ENCODE assay signal across 27 mouse cellular contexts in the genomic region with DNA sequence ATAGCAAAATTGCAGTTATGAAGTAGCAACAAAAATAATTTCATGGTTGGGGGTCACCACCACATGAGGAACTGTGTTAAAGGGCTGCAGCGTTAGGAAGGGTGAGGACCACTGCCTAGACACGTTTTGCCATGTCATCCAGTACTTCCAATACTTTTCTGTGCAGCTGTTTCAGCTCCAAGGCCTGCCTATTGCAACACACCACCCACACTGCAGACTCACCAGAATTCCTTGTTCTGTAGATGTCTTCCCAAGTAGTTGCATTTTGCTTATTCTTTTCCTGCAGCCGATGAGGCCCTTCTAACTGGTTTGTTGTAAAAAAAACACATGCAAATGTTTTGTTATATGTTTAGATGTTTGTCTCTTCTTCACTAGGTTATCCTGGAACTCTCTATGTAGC.
DNase-seq lines count a peak whose midpoint lies in the region; ATAC-seq lines count a peak whose summit lies in the region.
"Had no signal": no experiment of that assay in that cellular context is flagged by ENCODE, and none has a peak within 500 bp of the region (broad histone marks: within the 10 kb centered on the region; RNA-seq: fewer than 3 reads in every experiment).

No protein-coding gene starts in this region.

- 82% methylated on average over 3 of the region's 3 CpGs for WGBS in heart, embryonic 12.5 days

- no peak overlapping the region for H3K9ac ChIP-seq in heart, embryonic 12.5 days
- H3K9ac ChIP-seq: embryonic facial prominence, embryonic 12.5 days; forebrain, embryonic 12.5 days; heart, embryonic 13.5 days; hindbrain, embryonic 12.5 days had no signal

- peak; percentile 81 for ATAC-seq in frontal cortex, adult (ENCODE audit: low TSS enrichment)
- ATAC-seq in heart, embryonic 12.5 days (ENCODE audit: insufficient number of reproducible peaks, low FRiP score) = no peak
- ATAC-seq: activated CD4-positive, CD25-positive, alpha-beta regulatory T cell, adult 4 months; CD4-positive, CD25-positive, alpha-beta regulatory T cell, adult 4 months; forebrain, embryonic 16.5 days; hindbrain, embryonic 16.5 days; inflammation-experienced regulatory T-cells, adult 6 months; Patski had no signal

- no peak for DNase-seq in frontal cortex, postnatal 25 days (ENCODE audit: low spot score in 2 of 2)
- peak; percentile 22 for DNase-seq in right cerebral cortex, adult 18-20 months
- no peak for DNase-seq in right cerebral cortex, postnatal 14 days
- DNase-seq in brain, adult 2 months (ENCODE audit: low read depth, low spot score) = peak; percentile 48
- no peak for DNase-seq in kidney, postnatal 25 days
- DNase-seq: adrenal gland, postnatal 25 days; B cell, adult 2 months; cerebellum, adult 11-12 months; cerebellum, adult 9-10 months; cerebellum, postnatal 25 days; gastrocnemius, adult 2 months; gastrocnemius, postnatal 25 days; heart, postnatal 4 days; kidney, adult 11 months had no signal

- no peak overlapping the region for H3K4me3 ChIP-seq in heart, embryonic 12.5 days
- H3K4me3 ChIP-seq: embryonic facial prominence, embryonic 12.5 days; forebrain, embryonic 12.5 days; gastrocnemius, adult 2 months; heart, embryonic 13.5 days; hindbrain, embryonic 12.5 days had no signal

- H3K27ac ChIP-seq in heart, embryonic 12.5 days (ENCODE audit: poor library complexity, severe bottlenecking) = no peak overlapping the region
- H3K27ac ChIP-seq: embryonic facial prominence, embryonic 12.5 days; forebrain, embryonic 12.5 days; gastrocnemius, adult 2 months; heart, embryonic 13.5 days; hindbrain, embryonic 12.5 days had no signal

- H3K27me3 ChIP-seq in heart, embryonic 12.5 days (replicated peaks) = no peaks in the 10 kb centered on the region
- H3K27me3 ChIP-seq: embryonic facial prominence, embryonic 12.5 days; forebrain, embryonic 12.5 days; heart, embryonic 13.5 days; hindbrain, embryonic 12.5 days had no signal

- H3K4me2 ChIP-seq in heart, embryonic 12.5 days = no peak overlapping the region
- H3K4me2 ChIP-seq: embryonic facial prominence, embryonic 12.5 days; forebrain, embryonic 12.5 days; heart, embryonic 13.5 days; hindbrain, embryonic 12.5 days had no signal

- no peaks in the 10 kb centered on the region for H3K9me3 ChIP-seq in heart, embryonic 12.5 days (replicated peaks)
- H3K9me3 ChIP-seq: embryonic facial prominence, embryonic 12.5 days; forebrain, embryonic 12.5 days; heart, embryonic 13.5 days; hindbrain, embryonic 12.5 days had no signal

- no peaks in the 10 kb centered on the region for H3K4me1 ChIP-seq in heart, embryonic 12.5 days (replicated peaks)
- H3K4me1 ChIP-seq: embryonic facial prominence, embryonic 12.5 days; forebrain, embryonic 12.5 days; heart, embryonic 13.5 days; hindbrain, embryonic 12.5 days had no signal

- H3K36me3 ChIP-seq in heart, embryonic 12.5 days = no peaks in the 10 kb centered on the region
- H3K36me3 ChIP-seq: embryonic facial prominence, embryonic 12.5 days; forebrain, embryonic 12.5 days; G1E; heart, embryonic 13.5 days; hindbrain, embryonic 12.5 days had no signal

Comparison
In these comparisons a context has a peak if more than half of its experiments do, and no peak if none do; other contexts are left out.
1. DNase-seq: peak in right cerebral cortex, adult 18-20 months (single experiment) and brain, adult 2 months (single experiment); none in frontal cortex, postnatal 25 days (0 of 2), right cerebral cortex, postnatal 14 days (single experiment) and kidney, postnatal 25 days (0 of 2).